Mouse (Mus musculus) myocyte (in vitro differentiated cells): ENCODE measurements at regions not wholly inside any gene's neighbourhood (a gene's known extent, or its start where the extent isn't known, plus 50 kb on each side); places are given as distances from the start of the nearest gene placed in this dataset.

Experiments used
- POLR2A ChIP-seq: IDR thresholded peaks from one replicate; pipeline ENCODE4 v1.6.1; 2011; ENCODE audit warnings: low read depth, mild to moderate bottlenecking, control low read depth, moderate library complexity; ENCODE audit not compliant: insufficient read length
- TCF12 ChIP-seq: IDR thresholded peaks from one replicate; pipeline ENCODE4 v1.6.1; 2011; ENCODE audit warnings: mild to moderate bottlenecking, control low read depth; ENCODE audit not compliant: poor library complexity, insufficient read depth, severe bottlenecking

GRCm38 (mm10) chr10:116655018-116655807 is 73.9 kb upstream of the Cnot2 start:
- no peak for TF ChIP-seq TCF12
- no peak for TF ChIP-seq POLR2A
